Mouse (Mus musculus) natural killer cell, adult 2 months (primary cell): ENCODE results near the gene Naxd.
A peak's percentile ranks its signal among the peaks of the same experiment; 100 is the strongest.

Experiments used
- DNase-seq, 2 experiments: peaks; one replicate each; pipeline ENCODE4 v3.0.0; 2022; ENCODE audit warnings: low spot score in 2 of 2

The Naxd gene

GRCm38 (mm10) chr8:11556691-11557423, 59.6 kb downstream of the Naxd start:
- peak; percentile 40 to 53 for DNase-seq

GRCm38 (mm10) chr8:11557424-11557767, 60.1 kb downstream of the Naxd start:
- no peak for DNase-seq

- DNase-seq = peak; percentile 94 to 97
Observed at GRCm38 (mm10) chr8:11557768-11558629, 60.7 kb downstream of the Naxd start.

- no peak for DNase-seq
Observed at GRCm38 (mm10) chr8:11559511-11559910, 62.2 kb downstream of the Naxd start.

- DNase-seq = no peak
Observed at GRCm38 (mm10) chr8:11560220-11560619, 62.9 kb downstream of the Naxd start.

- DNase-seq = no peak
Observed at GRCm38 (mm10) chr8:11564236-11564635, 66.9 kb downstream of the Naxd start.
